Mouse (Mus musculus) midbrain, embryonic 13.5 days (tissue): ENCODE measurements around the gene Myo5a. TPM values are rescaled to one million over a fixed set of nuclear protein-coding genes. Genes with fewer than 3 reads are reported as not detected.

Source experiments
- ATAC-seq: fragments of 200-750 bp; cut with Nextera tagmentation; 2 replicates; pipeline ENCODE4 v1.8.0; 2017; ENCODE audit warnings: mild to moderate bottlenecking, moderate TSS enrichment, moderate library complexity
- H3K27ac ChIP-seq: fragments of 300-500 bp; sonication (generic); 2 replicates; pipeline ENCODE4 v1.5.1; 2015; ENCODE audit warnings: inconsistent platforms, mild to moderate bottlenecking, moderate library complexity
- H3K27me3 ChIP-seq: fragments of 300-500 bp; sonication (generic); 2 replicates; pipeline ENCODE4 v1.6.1; 2015; ENCODE audit warnings: mild to moderate bottlenecking, inconsistent platforms
- H3K36me3 ChIP-seq: fragments of 300-500 bp; sonication (generic); 2 replicates; pipeline ENCODE4 v1.6.1; 2015; ENCODE audit warnings: mild to moderate bottlenecking, inconsistent platforms
- H3K4me1 ChIP-seq: fragments of 300-500 bp; sonication (generic); replicated peaks from 2 replicates; pipeline ENCODE4 v1.6.1; 2015; ENCODE audit warnings: inconsistent platforms
- H3K4me2 ChIP-seq: fragments of 300-500 bp; sonication (generic); replicated peaks from 2 replicates; pipeline ENCODE4 v1.6.1; 2015; ENCODE audit warnings: moderate library complexity, mild to moderate bottlenecking, inconsistent platforms
- H3K4me3 ChIP-seq: fragments of 300-500 bp; sonication (generic); replicated peaks from 2 replicates; pipeline ENCODE4 v1.5.1; 2015; ENCODE audit warnings: mild to moderate bottlenecking, inconsistent platforms
- H3K9ac ChIP-seq: fragments of 300-500 bp; sonication (generic); replicated peaks from 2 replicates; pipeline ENCODE4 v1.6.1; 2015; ENCODE audit warnings: mild to moderate bottlenecking, inconsistent platforms
- H3K9me3 ChIP-seq: fragments of 300-500 bp; sonication (generic); 2 replicates; pipeline ENCODE4 v1.6.1; 2016; ENCODE audit warnings: mild to moderate bottlenecking, inconsistent platforms
- WGBS: fragments of 180-500 bp; shearing (Covaris S2); methylation state at CpG from one replicate; pipeline ENCODE4 v1.1.7; 2015; 5-methylcytosine and 5-hydroxymethylcytosine counted together
- polyA plus RNA-seq: library from polyadenylated mRNA; unstranded; fragments of >200 nt; fragmentation: Nextera tagmentation; extraction: Ambion mirVana; gene quantifications from 2 replicates; pipeline ENCODE4 v1.2.1, GENCODE M21; 2015

The Myo5a gene
- polyA plus RNA-seq, 1 experiment from 2014 or later = 27.8 TPM

- Histone ChIP-seq H3K4me1 (peaks cover 22% of the 10 kb centered on the region), H3K9ac (no peak overlapping the region), H3K4me3 (no peak overlapping the region), H3K36me3 (peaks cover 5% of the 10 kb centered on the region; the same call in 1 of the 2 replicates), H3K27me3 (no peaks in the 10 kb centered on the region), H3K4me2 (no peak overlapping the region), H3K27ac (no peak overlapping the region), H3K9me3 (no peaks in the 10 kb centered on the region)
- no peak for ATAC-seq
- WGBS = 88% methylated on average over 2 of the region's 2 CpGs
Measured at GRCm38 (mm10) chr9:75041840-75042525, 28.8 kb upstream of the Myo5a start.

- H3K9ac ChIP-seq = no peak overlapping the region
- no peak overlapping the region for H3K4me3 ChIP-seq
- H3K4me2 ChIP-seq = no peak overlapping the region
- peaks cover 22% of the 10 kb centered on the region for H3K4me1 ChIP-seq
- no peaks in the 10 kb centered on the region for H3K9me3 ChIP-seq
- no peak for ATAC-seq
- peaks cover 5% of the 10 kb centered on the region; the same call in 1 of the 2 replicates for H3K36me3 ChIP-seq
- no peak overlapping the region for H3K27ac ChIP-seq
- WGBS = 97% methylated on average over 2 of the region's 2 CpGs
- no peaks in the 10 kb centered on the region for H3K27me3 ChIP-seq
Measured at GRCm38 (mm10) chr9:75043191-75043590, 27.6 kb upstream of the Myo5a start.

GRCm38 (mm10) chr9:75047079-75047478 is 23.7 kb upstream of the Myo5a start:
- no peak for ATAC-seq
- Histone ChIP-seq H3K9ac (no peak overlapping the region), H3K9me3 (no peaks in the 10 kb centered on the region), H3K4me1 (0 out of 2 replicates have a peak, but pooled peaks cover 4% of the 10 kb centered on the region), H3K4me2 (no peak overlapping the region), H3K36me3 (peaks cover 5% of the 10 kb centered on the region; the same call in 1 of the 2 replicates), H3K27me3 (no peaks in the 10 kb centered on the region), H3K4me3 (no peak overlapping the region), H3K27ac (no peak overlapping the region)

- Histone ChIP-seq H3K9me3 (no peaks in the 10 kb centered on the region), H3K4me2 (no peak overlapping the region), H3K27ac (no peak overlapping the region), H3K9ac (no peak overlapping the region), H3K36me3 (peaks cover 5% of the 10 kb centered on the region; the same call in 1 of the 2 replicates), H3K4me1 (0 out of 2 replicates have a peak, but pooled peaks cover 4% of the 10 kb centered on the region), H3K27me3 (no peaks in the 10 kb centered on the region), H3K4me3 (no peak overlapping the region)
- no peak for ATAC-seq
- WGBS = 91% methylated on average over 3 of the region's 3 CpGs
Measured at GRCm38 (mm10) chr9:75049100-75049499, 21.7 kb upstream of the Myo5a start.

GRCm38 (mm10) chr9:75050003-75050402 is 20.8 kb upstream of the Myo5a start:
- H3K4me1 ChIP-seq = 0 out of 2 replicates have a peak, but pooled peaks cover 4% of the 10 kb centered on the region
- ATAC-seq = peak; percentile 65
- no peak overlapping the region for H3K9ac ChIP-seq
- H3K27ac ChIP-seq = no peak overlapping the region
- peaks cover 2% of the 10 kb centered on the region; the same call in 1 of the 2 replicates for H3K36me3 ChIP-seq
- H3K27me3 ChIP-seq = no peaks in the 10 kb centered on the region
- no peak overlapping the region for H3K4me2 ChIP-seq
- WGBS = 32% methylated on average over 3 of the region's 3 CpGs
- no peak overlapping the region for H3K4me3 ChIP-seq
- no peaks in the 10 kb centered on the region for H3K9me3 ChIP-seq

- no peak overlapping the region for H3K4me2 ChIP-seq
- peaks cover 7% of the 10 kb centered on the region for H3K36me3 ChIP-seq
- no peak overlapping the region for H3K9ac ChIP-seq
- H3K4me3 ChIP-seq = no peak overlapping the region
- 0 out of 2 replicates have a peak, but pooled peaks cover 4% of the 10 kb centered on the region for H3K4me1 ChIP-seq
- H3K9me3 ChIP-seq = no peaks in the 10 kb centered on the region
- H3K27ac ChIP-seq = no peak overlapping the region
- ATAC-seq = no peak
- WGBS = 84% methylated on average over 4 of the region's 4 CpGs
- no peaks in the 10 kb centered on the region for H3K27me3 ChIP-seq
Measured at GRCm38 (mm10) chr9:75051841-75052240, 19.0 kb upstream of the Myo5a start.

GRCm38 (mm10) chr9:75055046-75055445 is 15.8 kb upstream of the Myo5a start:
- no peak overlapping the region for H3K4me2 ChIP-seq
- H3K27ac ChIP-seq = no peak overlapping the region
- no peaks in the 10 kb centered on the region for H3K27me3 ChIP-seq
- H3K4me1 ChIP-seq = 0 out of 2 replicates have a peak, but pooled peaks cover 4% of the 10 kb centered on the region
- ATAC-seq = no peak
- no peak overlapping the region for H3K4me3 ChIP-seq
- no peaks in the 10 kb centered on the region for H3K9me3 ChIP-seq
- 94% methylated on average over 5 of the region's 5 CpGs for WGBS
- peaks cover 27% of the 10 kb centered on the region for H3K36me3 ChIP-seq
- H3K9ac ChIP-seq = no peak overlapping the region

GRCm38 (mm10) chr9:75064678-75065331 is 6.0 kb upstream of the Myo5a start:
- Histone ChIP-seq H3K4me1 (no peaks in the 10 kb centered on the region), H3K9ac (no peak overlapping the region), H3K4me2 (no peak overlapping the region), H3K4me3 (no peak overlapping the region), H3K9me3 (no peaks in the 10 kb centered on the region), H3K27ac (no peak overlapping the region), H3K27me3 (no peaks in the 10 kb centered on the region), H3K36me3 (peaks cover 2% of the 10 kb centered on the region; the same call in 1 of the 2 replicates)
- WGBS = 76% methylated on average over 9 of the region's 9 CpGs
- ATAC-seq = no peak

GRCm38 (mm10) chr9:75071029-75071705 is 352 bp downstream of the Myo5a start:
- under 1% methylated on average over 56 of the region's 92 CpGs for WGBS
- no peaks in the 10 kb centered on the region for H3K27me3 ChIP-seq
- H3K4me3 ChIP-seq = peak overlapping the region; percentile 91
- H3K4me1 ChIP-seq = peaks cover 31% of the 10 kb centered on the region
- no peaks in the 10 kb centered on the region for H3K36me3 ChIP-seq
- no peaks in the 10 kb centered on the region for H3K9me3 ChIP-seq
- peak overlapping the region; percentile 94 for H3K9ac ChIP-seq
- peak overlapping the region; percentile 64 for H3K4me2 ChIP-seq
- peak; percentile 97 for ATAC-seq
- peak overlapping the region; percentile 96 for H3K27ac ChIP-seq

GRCm38 (mm10) chr9:75071706-75072192 is 934 bp downstream of the Myo5a start:
- no peaks in the 10 kb centered on the region for H3K9me3 ChIP-seq
- H3K27ac ChIP-seq = peak overlapping the region; percentile 96
- H3K4me3 ChIP-seq = peak overlapping the region; percentile 91
- no peaks in the 10 kb centered on the region for H3K27me3 ChIP-seq
- H3K9ac ChIP-seq = peak overlapping the region; percentile 94
- peak overlapping the region; percentile 64 for H3K4me2 ChIP-seq
- H3K4me1 ChIP-seq = peaks cover 31% of the 10 kb centered on the region
- no peak; the same call in 1 of the 2 replicates for ATAC-seq
- under 1% methylated on average over 29 of the region's 29 CpGs for WGBS
- H3K36me3 ChIP-seq = no peaks in the 10 kb centered on the region

- Histone ChIP-seq H3K36me3 (no peaks in the 10 kb centered on the region), H3K4me2 (peak overlapping the region; percentile 64), H3K4me3 (peak overlapping the region; percentile 91), H3K4me1 (peaks cover 31% of the 10 kb centered on the region), H3K9me3 (no peaks in the 10 kb centered on the region), H3K9ac (peak overlapping the region; percentile 94), H3K27me3 (no peaks in the 10 kb centered on the region), H3K27ac (peak overlapping the region; percentile 96)
- 9% methylated on average over 3 of the region's 3 CpGs for WGBS
- no peak for ATAC-seq
Measured at GRCm38 (mm10) chr9:75072361-75072760, 1.5 kb downstream of the Myo5a start.

- Histone ChIP-seq H3K9me3 (no peaks in the 10 kb centered on the region), H3K4me3 (no peak overlapping the region), H3K9ac (no peak overlapping the region), H3K4me1 (peaks cover 26% of the 10 kb centered on the region), H3K27me3 (no peaks in the 10 kb centered on the region), H3K27ac (no peak overlapping the region), H3K36me3 (no peaks in the 10 kb centered on the region), H3K4me2 (no peak overlapping the region)
- ATAC-seq = no peak
Measured at GRCm38 (mm10) chr9:75077191-75077590, 6.4 kb downstream of the Myo5a start.
